In genomic region chr9:51487840-51488239, GRCm38 (mm10) we compare ENCODE assay signal across 24 mouse cellular contexts.
DNase-seq lines count a peak whose midpoint lies in the region; ATAC-seq and TF ChIP-seq lines count a peak whose summit lies in the region.
"Had no signal": no experiment of that assay in that cellular context is flagged by ENCODE, and none has a peak within 500 bp of the region (broad histone marks: within the 10 kb centered on the region; RNA-seq: fewer than 3 reads in every experiment).

No protein-coding gene starts in this region.

- no peak overlapping the region for H3K4me2 ChIP-seq in intestine, embryonic 14.5 days (ENCODE audit: low read length)
- H3K4me2 ChIP-seq in intestine, postnatal 0 days (replicated peaks; ENCODE audit: low read depth), result no peak overlapping the region
- no peak overlapping the region for H3K4me2 ChIP-seq in forebrain, embryonic 13.5 days
- H3K4me2 ChIP-seq: embryonic facial prominence, embryonic 12.5 days; forebrain, embryonic 12.5 days; heart, embryonic 13.5 days; hindbrain, embryonic 15.5 days; intestine, embryonic 15.5 days; limb, embryonic 12.5 days; liver, embryonic 12.5 days; midbrain, embryonic 13.5 days had no signal

- peak; percentile 18 to 27 for DNase-seq in cerebellum, postnatal 10 days
- DNase-seq in cerebellum, adult 8-10 months, result no peak
- DNase-seq in intestine, embryonic 14.5 days (ENCODE audit: low spot score), result no peak
- DNase-seq in testis, postnatal 10 days (ENCODE audit: low spot score), result no peak
- no peak for DNase-seq in left cerebral cortex, adult 11 months (ENCODE audit: low spot score)
- DNase-seq: adrenal gland, postnatal 36 days; cerebellum, adult 11 months; kidney, adult 9 months; kidney, postnatal 25 days; thymus, adult 18-20 months; thymus, postnatal 36 days had no signal

- H3K27ac ChIP-seq in intestine, embryonic 14.5 days (ENCODE audit: low read depth), result 0 out of 2 replicates have a peak overlapping the region, but pooled peaks have one; percentile 11
- no peak overlapping the region for H3K27ac ChIP-seq in intestine, postnatal 0 days (ENCODE audit: low read depth, low read length)
- no peak overlapping the region for H3K27ac ChIP-seq in testis, adult 2 months (ENCODE audit: control insufficient read depth, insufficient read depth, low read depth, low read length)
- no peak overlapping the region for H3K27ac ChIP-seq in forebrain, embryonic 13.5 days
- H3K27ac ChIP-seq: embryonic facial prominence, embryonic 12.5 days; forebrain, embryonic 12.5 days; heart, embryonic 13.5 days; hindbrain, embryonic 15.5 days; intestine, embryonic 15.5 days; layer of hippocampus, adult 2 months; limb, embryonic 12.5 days; liver, embryonic 12.5 days; midbrain, embryonic 13.5 days had no signal

- H3K9ac ChIP-seq in intestine, embryonic 14.5 days (ENCODE audit: low read length), result no peak overlapping the region
- H3K9ac ChIP-seq in intestine, postnatal 0 days (ENCODE audit: low read depth, low read length), result no peak overlapping the region
- no peak overlapping the region for H3K9ac ChIP-seq in forebrain, embryonic 13.5 days
- H3K9ac ChIP-seq: embryonic facial prominence, embryonic 12.5 days; forebrain, embryonic 12.5 days; heart, embryonic 13.5 days; hindbrain, embryonic 15.5 days; intestine, embryonic 15.5 days; limb, embryonic 12.5 days; liver, embryonic 12.5 days; midbrain, embryonic 13.5 days had no signal

- no peaks in the 10 kb centered on the region for H3K9me3 ChIP-seq in intestine, embryonic 14.5 days (ENCODE audit: control insufficient read depth, low read length)
- H3K9me3 ChIP-seq in intestine, postnatal 0 days (ENCODE audit: control insufficient read depth), result no peaks in the 10 kb centered on the region
- H3K9me3 ChIP-seq in forebrain, embryonic 13.5 days (replicated peaks), result no peaks in the 10 kb centered on the region
- H3K9me3 ChIP-seq: embryonic facial prominence, embryonic 12.5 days; forebrain, embryonic 12.5 days; heart, embryonic 13.5 days; hindbrain, embryonic 15.5 days; intestine, embryonic 15.5 days; limb, embryonic 12.5 days; liver, embryonic 12.5 days; midbrain, embryonic 13.5 days had no signal

- ATAC-seq in intestine, embryonic 14.5 days (replicated peaks; ENCODE audit: low FRiP score, low TSS enrichment, low read depth), result no peak
- ATAC-seq in intestine, postnatal 0 days, result no peak
- ATAC-seq in forebrain, embryonic 13.5 days, result no peak
- ATAC-seq: intestine, embryonic 15.5 days; liver, embryonic 12.5 days; midbrain, embryonic 13.5 days had no signal

- TF ChIP-seq POLR2A in testis, adult 2 months (IDR thresholded peaks at IDR 0.05; ENCODE audit: control insufficient read depth, low read depth, low read length), result peak; percentile 27; the same call in 1 of the 2 replicates

- H3K27me3 ChIP-seq in intestine, embryonic 14.5 days (replicated peaks; ENCODE audit: control insufficient read depth, insufficient read depth, low read length), result no peaks in the 10 kb centered on the region
- H3K27me3 ChIP-seq in intestine, postnatal 0 days (replicated peaks; ENCODE audit: control insufficient read depth, insufficient read depth, low read length), result no peaks in the 10 kb centered on the region
- H3K27me3 ChIP-seq in testis, adult 2 months (ENCODE audit: control insufficient read depth, insufficient read depth, low read length), result no peaks in the 10 kb centered on the region
- no peaks in the 10 kb centered on the region for H3K27me3 ChIP-seq in forebrain, embryonic 13.5 days
- H3K27me3 ChIP-seq: embryonic facial prominence, embryonic 12.5 days; forebrain, embryonic 12.5 days; heart, embryonic 13.5 days; hindbrain, embryonic 15.5 days; intestine, embryonic 15.5 days; limb, embryonic 12.5 days; liver, embryonic 12.5 days; midbrain, embryonic 13.5 days had no signal

- TF ChIP-seq CTCF in intestine, postnatal 0 days (IDR thresholded peaks at IDR 0.05; ENCODE audit: low read depth), result no peak
- TF ChIP-seq CTCF in testis, adult 2 months (IDR thresholded peaks at IDR 0.05; ENCODE audit: control insufficient read depth, insufficient read depth, insufficient replicate concordance, low read depth, low read length), result no peak

- H3K36me3 ChIP-seq in intestine, embryonic 14.5 days (ENCODE audit: control insufficient read depth, insufficient read depth, low read length), result no peaks in the 10 kb centered on the region
- no peaks in the 10 kb centered on the region for H3K36me3 ChIP-seq in intestine, postnatal 0 days (ENCODE audit: control insufficient read depth, insufficient read depth)
- H3K36me3 ChIP-seq in testis, adult 2 months (ENCODE audit: control insufficient read depth, insufficient read depth, low read length), result no peaks in the 10 kb centered on the region
- no peaks in the 10 kb centered on the region for H3K36me3 ChIP-seq in forebrain, embryonic 13.5 days (ENCODE audit: poor library complexity, severe bottlenecking)
- H3K36me3 ChIP-seq: embryonic facial prominence, embryonic 12.5 days; forebrain, embryonic 12.5 days; heart, embryonic 13.5 days; hindbrain, embryonic 15.5 days; intestine, embryonic 15.5 days; limb, embryonic 12.5 days; liver, embryonic 12.5 days; midbrain, embryonic 13.5 days had no signal

- H3K4me1 ChIP-seq in intestine, embryonic 14.5 days (replicated peaks; ENCODE audit: control insufficient read depth, insufficient read depth, low read length), result no peaks in the 10 kb centered on the region
- H3K4me1 ChIP-seq in intestine, postnatal 0 days (replicated peaks; ENCODE audit: control insufficient read depth, insufficient read depth, low read length), result no peaks in the 10 kb centered on the region
- peaks cover 5% of the 10 kb centered on the region; the same call in 1 of the 2 replicates for H3K4me1 ChIP-seq in testis, adult 2 months (ENCODE audit: control insufficient read depth, insufficient read depth, low read length)
- no peaks in the 10 kb centered on the region for H3K4me1 ChIP-seq in forebrain, embryonic 13.5 days
- H3K4me1 ChIP-seq: embryonic facial prominence, embryonic 12.5 days; forebrain, embryonic 12.5 days; heart, embryonic 13.5 days; hindbrain, embryonic 15.5 days; intestine, embryonic 15.5 days; limb, embryonic 12.5 days; liver, embryonic 12.5 days; midbrain, embryonic 13.5 days had no signal

- WGBS in intestine, embryonic 14.5 days, result 42% methylated on average over 3 of the region's 3 CpGs
- WGBS in intestine, postnatal 0 days, result 53% methylated on average over 3 of the region's 3 CpGs
- 91% methylated on average over 3 of the region's 3 CpGs for WGBS in forebrain, embryonic 13.5 days

- no peak overlapping the region for H3K4me3 ChIP-seq in intestine, embryonic 14.5 days (ENCODE audit: low read depth, low read length)
- H3K4me3 ChIP-seq in intestine, postnatal 0 days (ENCODE audit: low read depth, low read length), result no peak overlapping the region
- H3K4me3 ChIP-seq in testis, adult 2 months (ENCODE audit: control insufficient read depth, low read depth, low read length), result peak overlapping the region; percentile 71
- H3K4me3 ChIP-seq in forebrain, embryonic 13.5 days, result no peak overlapping the region
- H3K4me3 ChIP-seq: embryonic facial prominence, embryonic 12.5 days; erythroblast, embryonic 14.5 days; forebrain, embryonic 12.5 days; heart, embryonic 13.5 days; hindbrain, embryonic 15.5 days; intestine, embryonic 15.5 days; layer of hippocampus, adult 2 months; limb, embryonic 12.5 days; liver, embryonic 12.5 days; midbrain, embryonic 13.5 days had no signal

Comparison
In these comparisons a context has a peak if more than half of its experiments do, and no peak if none do; other contexts are left out.
1. DNase-seq: peak in cerebellum, postnatal 10 days (2 of 2); none in cerebellum, adult 8-10 months (single experiment), intestine, embryonic 14.5 days (single experiment), testis, postnatal 10 days (single experiment) and left cerebral cortex, adult 11 months (single experiment).